Mouse (Mus musculus) stomach, embryonic 14.5 days (tissue): Measurements from ENCODE around the gene Sec14l5. TPM values are rescaled to one million over a fixed set of nuclear protein-coding genes. Genes with fewer than 3 reads are reported as not detected.

Experiments
- ATAC-seq: fragments of 200-750 bp; cut with Nextera tagmentation; 2 replicates; pipeline ENCODE4 v1.8.0; 2017; ENCODE audit warnings: low read depth, moderate TSS enrichment; ENCODE audit not compliant: insufficient number of reproducible peaks, insufficient read depth, low FRiP score
- H3K27ac ChIP-seq: fragments of 300-500 bp; sonication (generic); 2 replicates; pipeline ENCODE4 v1.5.1; 2014; ENCODE audit warnings: mild to moderate bottlenecking, low read length, moderate library complexity, mixed read lengths
- H3K27me3 ChIP-seq: fragments of 300-500 bp; sonication (generic); 2 replicates; pipeline ENCODE4 v1.6.1; 2014; ENCODE audit warnings: low read length, control low read depth, mixed read lengths; ENCODE audit not compliant: control insufficient read depth, insufficient read depth
- H3K36me3 ChIP-seq: fragments of 300-500 bp; sonication (generic); 2 replicates; pipeline ENCODE4 v1.6.1; 2014; ENCODE audit warnings: mild to moderate bottlenecking, control low read depth, low read length, moderate library complexity, mixed read lengths; ENCODE audit not compliant: control insufficient read depth, insufficient read depth
- H3K4me1 ChIP-seq: fragments of 300-500 bp; sonication (generic); 2 replicates; pipeline ENCODE4 v1.6.1; 2014; ENCODE audit warnings: low read length, control low read depth, mixed read lengths; ENCODE audit not compliant: control insufficient read depth, insufficient read depth
- H3K4me2 ChIP-seq: fragments of 300-500 bp; sonication (generic); replicated peaks from 2 replicates; pipeline ENCODE4 v1.6.1; 2014; ENCODE audit warnings: low read depth, low read length, control low read depth
- H3K4me3 ChIP-seq: fragments of 300-500 bp; sonication (generic); 2 replicates; pipeline ENCODE4 v1.5.1; 2014; ENCODE audit warnings: low read depth, low read length, control low read depth
- H3K9ac ChIP-seq: fragments of 300-500 bp; sonication (generic); replicated peaks from 2 replicates; pipeline ENCODE4 v1.6.1; 2014; ENCODE audit warnings: low read depth, mild to moderate bottlenecking, control low read depth, low read length, moderate library complexity, mixed read lengths
- H3K9me3 ChIP-seq: fragments of 300-500 bp; sonication (generic); 2 replicates; pipeline ENCODE4 v1.6.1; 2016; ENCODE audit warnings: low read depth, low read length, control low read depth; ENCODE audit not compliant: control insufficient read depth
- WGBS: fragments of 180-500 bp; shearing (Covaris S2); extraction: QIAGEN DNeasy Blood & Tissue Kit; methylation state at CpG from one replicate; pipeline ENCODE4 v1.1.7; 2014; 5-methylcytosine and 5-hydroxymethylcytosine counted together
- polyA plus RNA-seq: library from polyadenylated mRNA; unstranded; fragments of >200 nt; fragmentation: Nextera tagmentation; extraction: Ambion mirVana; gene quantifications from 2 replicates; pipeline ENCODE4 v1.2.1, GENCODE M21; 2014

Sec14l5 gene
- 0.06 and 0.13 TPM in 2 replicates for polyA plus RNA-seq

DNA sequence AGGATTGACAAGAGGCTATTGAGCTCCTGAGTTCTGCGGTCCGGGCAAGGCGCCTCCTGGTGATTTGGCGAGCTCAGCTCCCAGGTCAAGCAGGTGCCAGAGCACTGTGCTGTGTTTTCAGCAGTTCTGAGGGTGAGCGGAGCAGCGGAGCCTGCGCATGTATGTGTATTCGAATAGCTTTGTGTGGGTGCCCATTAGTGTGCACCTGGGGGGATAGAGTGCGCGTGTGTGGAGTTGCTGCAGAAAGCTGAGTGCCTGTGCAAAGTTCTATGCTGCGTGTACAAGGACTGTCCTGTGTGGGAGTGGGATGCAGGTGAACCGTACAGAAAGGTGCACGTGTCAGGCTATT, at the start of gene Sec14l5:
Gene Sec14l5 (plus strand): TSS at position 73 of the 349 bp plus-strand sequence.
- Histone ChIP-seq H3K9me3 (no peaks in the 10 kb centered on the region), H3K27me3 (0 out of 2 replicates have a peak, but pooled peaks cover 3% of the 10 kb centered on the region), H3K4me1 (no peaks in the 10 kb centered on the region), H3K4me3 (peak within 1 kb of the TSS; percentile 26), H3K9ac (no peak within 1 kb of the TSS), H3K36me3 (no peaks in the 10 kb centered on the region), H3K4me2 (peak within 1 kb of the TSS; percentile 53), H3K27ac (no peak within 1 kb of the TSS)
- 12% methylated on average over 13 of the region's 13 CpGs for WGBS
- ATAC-seq, result no peak

DNA sequence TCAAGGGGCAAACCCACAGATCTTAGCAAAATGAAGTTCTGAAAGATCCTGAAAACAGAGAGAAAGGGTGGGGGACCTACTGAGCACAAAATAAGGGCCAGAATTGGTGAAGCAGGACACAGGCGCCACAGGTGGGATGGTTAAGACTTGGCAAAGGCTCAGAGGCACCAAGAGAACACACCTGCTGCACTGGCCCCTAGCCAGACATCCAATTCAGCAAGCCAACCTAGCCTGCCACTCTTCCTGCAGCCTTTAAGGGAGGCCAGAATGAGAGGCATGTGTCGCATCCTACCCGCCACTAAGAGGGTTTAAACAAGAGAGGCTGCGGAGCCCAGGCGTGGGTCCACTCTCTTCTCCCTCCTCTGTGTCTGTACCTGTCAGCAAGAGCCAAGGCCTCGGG, 45.9 kb upstream of the Sec14l5 start:
- WGBS, result 72% methylated on average over 6 of the region's 6 CpGs
- no peaks in the 10 kb centered on the region for H3K36me3 ChIP-seq
- H3K9me3 ChIP-seq, result no peaks in the 10 kb centered on the region
- H3K4me2 ChIP-seq, result no peak overlapping the region
- no peak for ATAC-seq
- no peak overlapping the region for H3K9ac ChIP-seq
- no peaks in the 10 kb centered on the region for H3K27me3 ChIP-seq
- no peak overlapping the region for H3K27ac ChIP-seq
- H3K4me3 ChIP-seq, result no peak overlapping the region
- no peaks in the 10 kb centered on the region for H3K4me1 ChIP-seq

DNA sequence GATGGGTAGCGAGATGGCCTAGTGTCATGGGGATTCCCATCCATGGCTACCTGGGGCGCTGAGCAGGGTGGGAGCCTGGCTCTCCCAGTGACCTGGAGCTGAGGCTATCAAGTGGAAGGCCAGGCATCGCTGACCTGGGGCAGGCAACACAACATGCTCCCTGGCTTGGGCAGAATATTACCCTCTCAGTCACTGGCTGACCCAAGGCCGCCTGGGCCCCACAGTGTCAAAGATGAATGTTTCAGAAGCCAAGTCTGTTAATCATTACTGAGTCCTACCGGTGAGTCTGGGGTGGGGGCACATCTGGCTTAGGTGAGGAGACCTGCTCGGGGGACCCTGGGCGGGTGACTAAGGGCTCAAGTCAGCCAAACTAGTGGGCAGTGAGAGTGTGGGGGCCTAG, 37.0 kb upstream of the Sec14l5 start:
- H3K9me3 ChIP-seq, result no peaks in the 10 kb centered on the region
- H3K27ac ChIP-seq, result no peak overlapping the region
- no peaks in the 10 kb centered on the region for H3K27me3 ChIP-seq
- H3K36me3 ChIP-seq, result no peaks in the 10 kb centered on the region
- 54% methylated on average over 7 of the region's 7 CpGs for WGBS
- no peak overlapping the region for H3K9ac ChIP-seq
- no peak overlapping the region for H3K4me3 ChIP-seq
- no peak overlapping the region for H3K4me2 ChIP-seq
- 0 out of 2 replicates have a peak, but pooled peaks have one; percentile 10 for ATAC-seq
- peaks cover 5% of the 10 kb centered on the region; the same call in 1 of the 2 replicates for H3K4me1 ChIP-seq

DNA sequence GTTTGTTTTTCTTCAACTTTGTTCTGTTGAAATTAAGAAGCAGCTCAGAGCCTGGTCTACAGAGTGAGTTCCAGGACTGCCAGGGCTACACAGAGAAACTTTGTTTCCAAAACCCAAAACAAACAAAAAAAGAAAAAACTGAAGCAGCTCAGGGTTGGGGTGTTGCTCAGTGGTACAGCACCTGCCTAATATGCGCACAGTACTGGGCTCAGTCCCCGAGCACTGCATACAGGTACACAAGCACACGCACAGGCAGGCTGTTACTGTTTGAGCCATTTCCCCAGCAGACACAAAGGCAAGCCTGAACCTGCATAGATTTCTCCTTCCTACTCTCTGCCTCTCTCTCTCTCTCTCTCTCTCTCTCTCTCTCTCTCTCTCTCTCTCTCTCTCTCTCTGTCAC, 35.9 kb upstream of the Sec14l5 start:
- Histone ChIP-seq H3K27me3 (no peaks in the 10 kb centered on the region), H3K9ac (no peak overlapping the region), H3K27ac (no peak overlapping the region), H3K4me1 (peaks cover 5% of the 10 kb centered on the region; the same call in 1 of the 2 replicates), H3K4me2 (no peak overlapping the region), H3K9me3 (no peaks in the 10 kb centered on the region), H3K4me3 (no peak overlapping the region), H3K36me3 (no peaks in the 10 kb centered on the region)
- ATAC-seq, result 0 out of 2 replicates have a peak, but pooled peaks have one; percentile 46
- WGBS, result 72% methylated on average over 3 of the region's 3 CpGs

DNA sequence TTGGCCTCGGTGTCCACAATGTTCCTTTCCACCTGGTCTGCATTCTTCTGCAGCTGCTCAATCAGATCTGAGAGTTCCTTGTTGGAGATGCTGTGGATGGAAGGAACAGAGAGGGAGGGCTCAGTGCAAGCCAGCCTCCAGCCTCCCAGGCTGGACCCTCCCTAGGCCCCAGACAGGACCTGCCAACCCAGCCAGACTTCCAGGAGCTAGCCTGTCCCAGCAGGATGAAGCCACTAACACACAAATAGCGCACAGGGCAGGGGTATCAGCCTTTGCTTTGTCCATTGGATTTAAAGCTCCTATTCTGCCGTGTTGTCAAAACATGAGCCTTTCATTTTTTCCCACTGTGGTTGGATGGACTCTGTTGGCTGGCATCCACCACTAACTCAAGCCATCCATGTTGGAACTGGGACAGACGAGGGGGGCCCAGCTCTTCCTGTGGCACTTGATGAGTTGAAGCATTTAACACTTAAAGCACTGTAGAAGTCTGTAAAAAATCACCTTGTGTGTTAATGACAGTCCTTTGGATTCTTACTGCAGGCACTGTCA, 33.8 kb upstream of the Sec14l5 start:
- no peak overlapping the region for H3K27ac ChIP-seq
- no peaks in the 10 kb centered on the region for H3K36me3 ChIP-seq
- H3K4me2 ChIP-seq, result no peak overlapping the region
- no peak overlapping the region for H3K4me3 ChIP-seq
- ATAC-seq, result no peak
- no peak overlapping the region for H3K9ac ChIP-seq
- no peaks in the 10 kb centered on the region for H3K27me3 ChIP-seq
- no peaks in the 10 kb centered on the region for H3K9me3 ChIP-seq
- 64% methylated on average over 4 of the region's 4 CpGs for WGBS
- H3K4me1 ChIP-seq, result peaks cover 5% of the 10 kb centered on the region; the same call in 1 of the 2 replicates

DNA sequence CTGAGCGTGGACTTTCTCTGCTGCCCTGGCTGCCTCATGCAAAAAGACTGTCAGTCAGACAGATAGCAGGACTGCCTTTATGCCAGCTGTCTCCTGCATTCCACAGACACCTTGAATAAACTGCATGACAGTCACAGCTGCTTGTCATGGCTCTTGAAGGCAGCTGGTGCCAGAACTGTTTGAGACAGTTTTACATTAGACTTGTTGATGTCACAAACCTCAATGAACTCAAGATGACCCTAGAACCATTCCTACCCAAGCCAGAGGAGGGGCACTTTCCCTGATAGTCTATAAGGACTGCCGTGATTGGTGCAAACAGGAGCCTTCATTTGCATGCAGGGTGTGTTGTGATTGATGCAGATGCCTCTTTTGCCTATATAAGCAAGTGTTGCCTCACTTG, 33.3 kb upstream of the Sec14l5 start:
- Histone ChIP-seq H3K9ac (no peak overlapping the region), H3K4me3 (no peak overlapping the region), H3K4me1 (peaks cover 5% of the 10 kb centered on the region; the same call in 1 of the 2 replicates), H3K4me2 (no peak overlapping the region), H3K27me3 (no peaks in the 10 kb centered on the region), H3K27ac (no peak overlapping the region), H3K9me3 (no peaks in the 10 kb centered on the region), H3K36me3 (no peaks in the 10 kb centered on the region)
- 59% methylated on average over 2 of the region's 2 CpGs for WGBS
- ATAC-seq, result no peak

DNA sequence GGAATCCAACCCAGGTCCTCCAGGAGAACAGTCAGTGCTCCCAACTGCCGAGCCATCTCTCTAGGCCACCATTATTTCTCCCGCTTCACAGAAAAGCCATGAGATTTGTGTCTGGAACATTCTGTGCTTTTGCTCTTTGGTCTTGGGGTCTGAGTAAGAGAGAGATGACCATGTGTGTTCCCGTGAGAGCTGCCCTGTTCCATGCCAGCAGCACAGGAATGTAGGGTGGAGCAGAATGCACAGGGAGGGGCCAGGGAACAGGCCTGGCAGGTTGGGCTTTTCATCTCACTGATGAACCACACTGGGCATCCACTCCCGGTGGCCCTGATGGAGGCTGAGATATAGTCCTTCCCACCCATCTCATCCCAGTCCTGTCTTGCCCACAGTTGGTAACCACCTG, 27.5 kb upstream of the Sec14l5 start:
- no peaks in the 10 kb centered on the region for H3K36me3 ChIP-seq
- no peaks in the 10 kb centered on the region for H3K27me3 ChIP-seq
- H3K27ac ChIP-seq, result no peak overlapping the region
- no peaks in the 10 kb centered on the region for H3K4me1 ChIP-seq
- no peaks in the 10 kb centered on the region for H3K9me3 ChIP-seq
- 65% methylated on average over 4 of the region's 4 CpGs for WGBS
- H3K4me3 ChIP-seq, result no peak overlapping the region
- ATAC-seq, result 0 out of 2 replicates have a peak, but pooled peaks have one; percentile 30
- no peak overlapping the region for H3K9ac ChIP-seq
- H3K4me2 ChIP-seq, result no peak overlapping the region

DNA sequence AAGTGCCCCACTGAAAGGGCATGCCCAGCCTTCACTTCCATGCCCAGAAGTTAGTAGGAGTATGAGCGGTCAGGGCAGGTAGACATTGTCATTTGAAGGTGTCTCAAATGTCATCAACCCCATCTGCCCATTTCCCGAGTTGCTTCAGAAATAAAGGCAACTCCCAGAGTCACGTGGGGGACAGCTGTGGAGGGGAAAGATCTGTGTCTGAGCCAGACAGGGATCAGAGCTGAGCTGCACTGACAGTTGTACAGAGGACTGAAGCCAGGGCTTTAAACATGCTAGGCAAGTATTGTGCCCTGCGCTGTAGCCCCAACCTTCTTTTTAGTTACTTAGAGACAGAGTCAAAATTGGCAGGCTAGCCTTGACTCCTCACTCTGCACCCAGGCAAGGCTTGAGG, 27.1 kb upstream of the Sec14l5 start:
- H3K4me3 ChIP-seq, result no peak overlapping the region
- H3K9ac ChIP-seq, result no peak overlapping the region
- H3K4me1 ChIP-seq, result no peaks in the 10 kb centered on the region
- 83% methylated on average over 4 of the region's 4 CpGs for WGBS
- no peaks in the 10 kb centered on the region for H3K36me3 ChIP-seq
- no peak for ATAC-seq
- H3K9me3 ChIP-seq, result no peaks in the 10 kb centered on the region
- H3K27ac ChIP-seq, result no peak overlapping the region
- no peak overlapping the region for H3K4me2 ChIP-seq
- no peaks in the 10 kb centered on the region for H3K27me3 ChIP-seq

DNA sequence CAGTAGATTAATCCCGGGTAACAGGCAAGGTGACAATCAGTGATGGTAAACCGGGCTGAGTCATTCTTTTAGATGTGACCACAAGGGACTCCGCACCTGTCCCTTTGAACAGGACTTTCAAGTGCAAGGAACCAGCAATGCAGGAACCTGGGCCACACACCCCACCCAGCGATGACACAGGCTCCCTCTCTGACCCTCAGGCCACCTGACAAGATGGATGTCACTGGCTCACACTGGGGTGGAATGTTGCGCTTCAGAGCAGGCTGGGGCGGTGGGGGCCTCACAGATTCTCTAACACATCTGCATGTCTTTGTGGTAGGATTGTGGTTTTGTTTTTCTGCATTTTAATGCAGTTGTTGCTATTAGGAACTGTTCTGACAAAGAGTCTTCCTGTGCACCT, 23.4 kb upstream of the Sec14l5 start:
- Histone ChIP-seq H3K27ac (no peak overlapping the region), H3K36me3 (no peaks in the 10 kb centered on the region), H3K4me1 (no peaks in the 10 kb centered on the region), H3K4me3 (no peak overlapping the region), H3K9ac (no peak overlapping the region), H3K9me3 (no peaks in the 10 kb centered on the region), H3K27me3 (no peaks in the 10 kb centered on the region), H3K4me2 (no peak overlapping the region)
- WGBS, result 41% methylated on average over 6 of the region's 6 CpGs
- no peak for ATAC-seq
